Mouse (Mus musculus): ENCODE measurements at regions not wholly inside any gene's neighbourhood (a gene's known extent, or its start where the extent isn't known, plus 50 kb on each side); places are given as distances from the start of the nearest gene placed in this dataset.

DNA sequence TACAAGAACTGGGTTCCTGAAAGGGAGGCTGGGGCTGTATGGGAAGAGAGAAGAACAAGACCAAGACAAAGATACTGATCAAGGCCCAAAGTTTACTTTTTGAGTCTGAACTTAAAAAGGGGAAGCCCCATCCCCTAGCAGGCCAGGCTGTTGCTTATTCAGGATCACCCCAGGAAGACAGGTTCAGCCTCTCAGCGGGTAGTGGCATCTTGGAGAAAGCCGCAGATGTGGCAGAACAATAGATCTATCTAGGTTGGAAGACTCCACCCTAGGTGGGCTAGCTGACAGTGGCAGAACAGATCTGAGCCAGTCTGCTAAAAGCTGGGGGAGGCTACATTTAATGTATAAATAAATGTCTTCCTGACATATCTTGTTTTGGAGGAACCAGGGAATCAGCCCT is 450.8 kb downstream of the Bckdhb start:
- Histone ChIP-seq H3K9me3 (ENCODE audit: low read length) (no peaks in the 10 kb centered on the region), H3K4me2 (ENCODE audit: low read depth, low read length) (no peak overlapping the region), H3K36me3 (replicated peaks; ENCODE audit: insufficient read depth, low read length) (no peaks in the 10 kb centered on the region), H3K4me1 (ENCODE audit: insufficient read depth) (no peaks in the 10 kb centered on the region), H3K27me3 (ENCODE audit: insufficient read depth, low read length) (no peaks in the 10 kb centered on the region), H3K27ac (ENCODE audit: low read depth) (no peak overlapping the region), H3K4me3 (ENCODE audit: low read depth, low read length) (no peak overlapping the region), H3K9ac (replicated peaks) (no peak overlapping the region)
- ATAC-seq (no peak), DNase-seq (no peak)
- no peak for TF ChIP-seq CTCF (IDR thresholded peaks at IDR 0.05; ENCODE audit: low read depth)
- no peak for TF ChIP-seq EP300 (IDR thresholded peaks at IDR 0.05; ENCODE audit: low read depth)
- 64% methylated on average over 2 of the region's 2 CpGs for WGBS (ENCODE audit: insufficient replicate concordance)

DNA sequence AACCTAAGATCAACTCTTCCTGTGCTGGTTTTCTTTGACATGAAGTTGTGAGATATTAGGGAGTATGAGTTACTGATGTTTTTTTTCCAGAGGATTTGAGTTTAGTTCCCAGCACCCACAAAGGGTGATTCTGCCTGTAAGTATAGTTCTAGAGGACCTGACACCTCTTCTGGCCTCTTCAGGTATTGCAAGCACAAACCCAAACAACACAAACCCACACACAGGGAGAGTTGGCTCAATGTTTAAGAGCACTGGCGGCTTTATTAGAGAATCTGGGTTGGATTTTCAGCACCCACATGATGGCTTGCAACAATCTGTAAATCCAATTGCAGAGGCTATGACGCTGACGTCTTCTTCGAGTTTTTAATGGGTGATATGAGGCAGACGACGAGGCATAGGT is 451.7 kb downstream of the Bckdhb start:
- no peaks in the 10 kb centered on the region for H3K36me3 ChIP-seq (replicated peaks; ENCODE audit: insufficient read depth, low read length)
- H3K27ac ChIP-seq (ENCODE audit: low read depth), result no peak overlapping the region
- no peaks in the 10 kb centered on the region for H3K4me1 ChIP-seq (ENCODE audit: insufficient read depth)
- no peaks in the 10 kb centered on the region for H3K9me3 ChIP-seq (ENCODE audit: low read length)
- no peak overlapping the region for H3K4me2 ChIP-seq (ENCODE audit: low read depth, low read length)
- TF ChIP-seq CTCF (IDR thresholded peaks at IDR 0.05; ENCODE audit: low read depth), result no peak
- no peak for TF ChIP-seq EP300 (IDR thresholded peaks at IDR 0.05; ENCODE audit: low read depth)
- WGBS (ENCODE audit: insufficient replicate concordance), result 88% methylated on average over 6 of the region's 6 CpGs
- H3K27me3 ChIP-seq (ENCODE audit: insufficient read depth, low read length), result no peaks in the 10 kb centered on the region
- DNase-seq (no peak), ATAC-seq (no peak)
- H3K4me3 ChIP-seq (ENCODE audit: low read depth, low read length), result no peak overlapping the region
- no peak overlapping the region for H3K9ac ChIP-seq (replicated peaks)

DNA sequence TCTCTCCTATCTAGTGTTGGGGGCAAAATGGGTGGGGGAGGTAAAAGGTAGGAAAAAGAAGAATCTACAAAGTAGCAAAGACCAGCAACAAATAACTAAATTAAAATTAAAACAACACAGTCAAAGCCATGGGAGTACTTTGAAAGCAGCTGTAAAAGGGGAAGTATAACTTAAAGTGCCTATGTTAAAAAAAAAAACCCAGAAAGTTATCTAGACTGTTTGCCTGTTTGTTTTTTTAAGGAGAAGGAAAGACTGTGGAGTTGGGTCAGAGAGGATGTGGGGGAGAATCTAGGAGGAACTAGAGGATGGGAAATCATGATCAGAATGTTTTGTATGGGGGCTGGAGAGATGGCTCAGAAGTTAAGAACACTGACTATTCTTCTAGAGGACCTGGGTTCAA is 457.0 kb downstream of the Bckdhb start:
- H3K27ac ChIP-seq (ENCODE audit: low read depth), result no peak overlapping the region
- H3K4me3 ChIP-seq (ENCODE audit: low read depth, low read length), result no peak overlapping the region
- no peaks in the 10 kb centered on the region for H3K27me3 ChIP-seq (ENCODE audit: insufficient read depth, low read length)
- H3K4me2 ChIP-seq (ENCODE audit: low read depth, low read length), result no peak overlapping the region
- no peaks in the 10 kb centered on the region for H3K4me1 ChIP-seq (ENCODE audit: insufficient read depth)
- no peaks in the 10 kb centered on the region for H3K9me3 ChIP-seq (ENCODE audit: low read length)
- no peaks in the 10 kb centered on the region for H3K36me3 ChIP-seq (replicated peaks; ENCODE audit: insufficient read depth, low read length)
- DNase-seq (no peak), ATAC-seq (no peak)
- no peak for TF ChIP-seq EP300 (IDR thresholded peaks at IDR 0.05; ENCODE audit: low read depth)
- no peak for TF ChIP-seq CTCF (IDR thresholded peaks at IDR 0.05; ENCODE audit: low read depth)
- H3K9ac ChIP-seq (replicated peaks), result no peak overlapping the region

DNA sequence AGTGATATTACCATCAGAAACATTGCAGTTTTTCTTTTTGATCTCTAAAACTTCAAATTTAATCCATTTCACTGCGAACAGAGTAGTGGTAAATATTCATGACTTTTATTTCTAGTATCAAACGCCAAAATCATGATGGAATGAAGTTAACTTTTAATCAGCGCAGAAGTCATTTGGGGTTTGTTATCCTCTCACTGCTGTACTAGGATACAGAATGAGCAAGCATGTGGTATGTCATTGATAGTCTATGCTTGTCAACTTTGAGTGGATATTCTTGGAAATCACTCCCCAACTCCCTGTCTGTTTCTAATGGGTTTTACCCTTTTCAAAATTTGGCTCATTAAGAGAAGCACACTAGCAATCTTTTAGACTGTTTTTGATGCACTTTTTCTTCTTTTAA is 464.9 kb downstream of the Bckdhb start:
- Histone ChIP-seq H3K9ac (replicated peaks) (no peak overlapping the region), H3K9me3 (ENCODE audit: low read length) (no peaks in the 10 kb centered on the region), H3K27me3 (ENCODE audit: insufficient read depth, low read length) (no peaks in the 10 kb centered on the region), H3K4me2 (ENCODE audit: low read depth, low read length) (no peak overlapping the region), H3K4me1 (ENCODE audit: insufficient read depth) (no peaks in the 10 kb centered on the region), H3K4me3 (ENCODE audit: low read depth, low read length) (no peak overlapping the region), H3K27ac (ENCODE audit: low read depth) (no peak overlapping the region), H3K36me3 (replicated peaks; ENCODE audit: insufficient read depth, low read length) (no peaks in the 10 kb centered on the region)
- no peak for ATAC-seq
- no peak for DNase-seq
- TF ChIP-seq CTCF (IDR thresholded peaks at IDR 0.05; ENCODE audit: low read depth) (no peak), EP300 (IDR thresholded peaks at IDR 0.05; ENCODE audit: low read depth) (no peak)
- WGBS (ENCODE audit: insufficient replicate concordance), result 80% methylated on average over 3 of the region's 3 CpGs

DNA sequence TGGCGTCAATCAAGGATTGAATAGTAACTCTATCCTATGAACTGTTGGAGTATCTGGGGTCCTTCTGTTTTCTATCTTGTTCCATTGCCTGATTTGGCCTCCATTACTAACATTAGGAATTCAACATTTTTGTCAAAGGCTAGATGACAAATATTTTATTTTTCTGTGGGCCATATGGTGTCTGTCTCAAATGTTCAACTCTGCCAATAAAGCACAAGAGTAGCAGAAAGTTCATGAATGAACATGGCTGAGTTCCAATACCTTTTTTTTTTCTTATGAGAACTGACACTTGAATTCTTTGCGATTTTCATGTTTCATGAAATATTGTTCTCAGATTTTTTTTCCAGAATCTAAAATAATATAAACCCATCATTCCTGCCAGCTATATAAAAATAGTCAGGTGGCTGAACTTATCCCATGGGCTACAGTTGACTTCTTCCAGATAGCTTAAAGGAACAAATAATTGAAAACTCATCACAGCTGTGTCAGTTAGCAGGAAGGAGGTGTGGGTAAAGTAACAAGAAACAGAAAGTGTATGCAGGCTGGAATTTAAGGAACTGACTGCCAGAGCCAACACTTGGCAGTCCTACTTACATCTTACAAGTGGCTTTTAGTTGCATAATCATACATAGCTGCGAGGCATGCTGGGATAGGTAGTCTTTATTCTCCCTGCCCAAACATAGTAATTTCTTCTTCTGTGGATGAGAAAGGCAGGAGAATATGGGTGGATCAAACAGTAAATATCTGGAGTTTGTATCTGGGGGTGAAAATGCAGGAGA is 469.8 kb downstream of the Bckdhb start:
- 58% methylated on average over 3 of the region's 3 CpGs for WGBS (ENCODE audit: insufficient replicate concordance)
- Histone ChIP-seq H3K36me3 (replicated peaks; ENCODE audit: insufficient read depth, low read length) (no peaks in the 10 kb centered on the region), H3K4me3 (ENCODE audit: low read depth, low read length) (no peak overlapping the region), H3K27me3 (ENCODE audit: insufficient read depth, low read length) (no peaks in the 10 kb centered on the region), H3K4me2 (ENCODE audit: low read depth, low read length) (no peak overlapping the region), H3K4me1 (ENCODE audit: insufficient read depth) (no peaks in the 10 kb centered on the region), H3K9me3 (ENCODE audit: low read length) (no peaks in the 10 kb centered on the region), H3K27ac (ENCODE audit: low read depth) (no peak overlapping the region), H3K9ac (replicated peaks) (no peak overlapping the region)
- TF ChIP-seq EP300 (IDR thresholded peaks at IDR 0.05; ENCODE audit: low read depth) (no peak), CTCF (IDR thresholded peaks at IDR 0.05; ENCODE audit: low read depth) (no peak)
- no peak for ATAC-seq
- no peak for DNase-seq

DNA sequence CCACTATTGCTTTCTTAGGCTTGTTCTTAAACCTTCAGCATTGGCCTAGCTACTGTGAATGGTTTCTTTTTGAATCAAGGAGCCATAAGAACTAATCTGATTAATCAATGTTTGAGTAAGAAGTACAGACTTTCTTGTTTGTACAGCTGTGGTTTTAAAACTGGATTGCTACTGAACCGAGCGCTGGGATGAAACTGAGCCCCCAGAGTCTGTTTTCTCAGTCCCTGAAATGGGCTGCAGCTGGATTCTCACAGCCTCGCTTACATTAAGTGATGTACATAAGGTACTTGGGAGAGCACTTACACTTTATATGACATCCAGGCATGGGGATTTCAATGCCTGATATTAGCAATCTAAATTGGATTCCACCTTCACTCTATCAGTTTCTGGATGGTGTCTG is 474.5 kb downstream of the Bckdhb start:
- Histone ChIP-seq H3K4me1 (ENCODE audit: insufficient read depth) (no peaks in the 10 kb centered on the region), H3K36me3 (replicated peaks; ENCODE audit: insufficient read depth, low read length) (no peaks in the 10 kb centered on the region), H3K9ac (replicated peaks) (no peak overlapping the region), H3K4me2 (ENCODE audit: low read depth, low read length) (no peak overlapping the region), H3K4me3 (ENCODE audit: low read depth, low read length) (no peak overlapping the region), H3K27me3 (ENCODE audit: insufficient read depth, low read length) (no peaks in the 10 kb centered on the region), H3K9me3 (ENCODE audit: low read length) (no peaks in the 10 kb centered on the region), H3K27ac (ENCODE audit: low read depth) (no peak overlapping the region)
- no peak for DNase-seq
- TF ChIP-seq EP300 (IDR thresholded peaks at IDR 0.05; ENCODE audit: low read depth), result no peak
- no peak for TF ChIP-seq CTCF (IDR thresholded peaks at IDR 0.05; ENCODE audit: low read depth)
- 79% methylated on average over 3 of the region's 3 CpGs for WGBS (ENCODE audit: insufficient replicate concordance)
- ATAC-seq, result no peak

All from liver, postnatal 0 days (tissue).